Mouse (Mus musculus): ENCODE data around the gene Itgb2.

GRCm38 (mm10) chr10:77580027-77580920 is 50.2 kb downstream of the Itgb2 start:
- TF ChIP-seq CTCF (IDR thresholded peaks at IDR 0.05; ENCODE audit: borderline replicate concordance, control insufficient read depth, extremely low read depth, insufficient read depth, low read length, poor library complexity) (no peak), POLR2A (IDR thresholded peaks at IDR 0.05; ENCODE audit: control insufficient read depth, extremely low read depth, insufficient read depth, low read length, poor library complexity) (no peak)

All from thymus, adult 2 months (tissue).